Mouse (Mus musculus): ENCODE measurements around the gene Rhcg. TPM values are rescaled to one million over a fixed set of nuclear protein-coding genes. Genes with fewer than 3 reads are reported as not detected.

The Rhcg gene
- polyA plus RNA-seq, 1 experiment: not detected

DNA sequence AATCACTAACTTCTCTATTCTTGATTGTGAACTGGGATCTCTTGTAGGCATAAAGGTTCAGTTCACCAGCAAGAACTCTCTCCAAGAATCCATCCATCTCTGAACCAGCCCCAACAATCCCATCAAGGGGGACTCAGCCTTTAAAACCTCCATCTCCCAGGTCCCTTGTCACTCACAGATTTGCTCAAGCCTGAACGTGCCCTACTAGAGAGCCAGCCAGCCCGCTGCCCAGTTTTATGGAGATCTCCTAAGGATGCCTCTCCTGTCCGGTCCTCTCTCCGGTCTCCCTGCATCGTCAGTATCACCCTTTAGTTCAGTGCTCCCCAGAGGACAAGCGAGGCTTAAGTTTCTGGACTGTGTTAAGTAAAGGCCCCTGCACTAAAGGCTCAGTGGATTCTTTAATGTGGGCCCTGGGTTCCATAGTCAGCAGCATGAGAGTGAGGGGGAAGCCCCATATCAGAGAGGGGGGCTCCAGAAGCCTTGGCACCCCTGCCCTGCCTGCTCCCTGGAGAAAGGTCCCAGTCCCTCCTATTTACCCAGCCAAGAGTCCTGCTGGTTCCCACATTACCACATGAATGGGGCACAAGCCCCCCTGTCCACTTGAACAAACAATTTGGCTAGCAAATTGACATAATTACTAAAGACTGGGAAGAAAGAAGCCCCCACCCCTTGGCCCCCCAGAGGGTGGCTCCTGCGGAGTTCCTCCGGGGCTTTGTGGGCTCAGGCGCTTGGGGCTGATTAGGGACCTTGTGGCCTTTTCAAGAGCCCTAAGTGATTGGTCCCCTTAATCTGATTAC is 27.5 kb downstream of the Rhcg start:
- peak overlapping the region; percentile 84 for H3K27ac ChIP-seq (ENCODE audit: insufficient read depth, low read depth, low read length)
- TF ChIP-seq POLR2A (IDR thresholded peaks at IDR 0.05; ENCODE audit: insufficient read depth, low read depth, low read length) (no peak), CTCF (IDR thresholded peaks at IDR 0.05; ENCODE audit: insufficient read depth, low read depth, low read length) (no peak)
- H3K4me3 ChIP-seq (ENCODE audit: insufficient read depth, low read depth, low read length): no peak overlapping the region
- WGBS: 44% methylated on average over 9 of the region's 9 CpGs
- peaks cover 38% of the 10 kb centered on the region for H3K4me1 ChIP-seq (ENCODE audit: control insufficient read depth, insufficient read depth, low read length)

DNA sequence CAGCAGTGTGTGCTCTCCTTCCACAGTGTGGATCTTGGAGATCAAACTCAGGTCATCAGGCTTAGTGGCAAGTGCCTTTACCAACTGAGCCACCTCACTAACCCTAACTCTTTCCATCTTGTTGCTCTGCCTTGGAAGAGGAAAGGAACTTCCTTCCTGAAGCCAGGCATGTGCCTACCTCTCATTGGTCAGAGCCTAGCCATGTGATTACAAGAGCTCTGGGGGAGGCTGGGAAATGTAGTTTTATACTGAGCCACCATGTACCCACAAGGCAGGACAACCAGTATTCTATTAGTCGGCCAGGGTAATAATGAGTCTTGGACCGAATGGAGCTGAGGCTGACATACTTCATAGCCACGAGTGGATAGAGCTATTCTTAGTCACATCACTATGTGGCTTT is 29.2 kb downstream of the Rhcg start:
- TF ChIP-seq CTCF (IDR thresholded peaks at IDR 0.05; ENCODE audit: insufficient read depth, low read depth, low read length) (no peak), POLR2A (IDR thresholded peaks at IDR 0.05; ENCODE audit: insufficient read depth, low read depth, low read length) (no peak)
- Histone ChIP-seq H3K27ac (ENCODE audit: insufficient read depth, low read depth, low read length) (no peak overlapping the region), H3K4me3 (ENCODE audit: insufficient read depth, low read depth, low read length) (no peak overlapping the region), H3K4me1 (ENCODE audit: control insufficient read depth, insufficient read depth, low read length) (peaks cover 42% of the 10 kb centered on the region)
- 56% methylated on average over 3 of the region's 3 CpGs for WGBS

DNA sequence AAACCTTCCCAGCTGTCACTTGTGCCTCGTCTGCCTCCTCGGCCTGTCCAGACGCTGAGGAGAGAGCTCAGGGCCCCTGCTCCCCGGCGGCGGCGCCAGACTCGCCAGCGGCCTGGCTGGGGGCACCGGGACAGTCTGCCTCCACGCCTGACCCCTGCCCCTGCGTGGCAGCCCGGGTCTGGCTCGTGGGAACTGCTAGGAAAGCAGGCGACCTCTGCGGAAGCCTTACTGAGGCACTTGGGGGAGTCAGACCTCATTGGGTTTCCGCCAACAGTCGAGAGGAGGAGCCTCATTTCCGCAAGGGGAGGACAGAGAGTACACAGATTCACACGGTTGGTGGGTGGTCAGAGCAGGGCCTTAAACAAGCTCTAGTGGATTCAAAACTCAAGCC is 38.6 kb downstream of the Rhcg start:
- TF ChIP-seq CTCF (IDR thresholded peaks at IDR 0.05; ENCODE audit: insufficient read depth, low read depth, low read length) (0 out of 2 replicates have a peak, but pooled peaks have one; percentile 23), POLR2A (IDR thresholded peaks at IDR 0.05; ENCODE audit: insufficient read depth, low read depth, low read length) (no peak)
- Histone ChIP-seq H3K4me1 (ENCODE audit: control insufficient read depth, insufficient read depth, low read length) (peaks cover 45% of the 10 kb centered on the region), H3K27ac (ENCODE audit: insufficient read depth, low read depth, low read length) (peak overlapping the region; percentile 94), H3K4me3 (ENCODE audit: insufficient read depth, low read depth, low read length) (peak overlapping the region; percentile 20)
- WGBS: 2% methylated on average over 20 of the region's 20 CpGs

DNA sequence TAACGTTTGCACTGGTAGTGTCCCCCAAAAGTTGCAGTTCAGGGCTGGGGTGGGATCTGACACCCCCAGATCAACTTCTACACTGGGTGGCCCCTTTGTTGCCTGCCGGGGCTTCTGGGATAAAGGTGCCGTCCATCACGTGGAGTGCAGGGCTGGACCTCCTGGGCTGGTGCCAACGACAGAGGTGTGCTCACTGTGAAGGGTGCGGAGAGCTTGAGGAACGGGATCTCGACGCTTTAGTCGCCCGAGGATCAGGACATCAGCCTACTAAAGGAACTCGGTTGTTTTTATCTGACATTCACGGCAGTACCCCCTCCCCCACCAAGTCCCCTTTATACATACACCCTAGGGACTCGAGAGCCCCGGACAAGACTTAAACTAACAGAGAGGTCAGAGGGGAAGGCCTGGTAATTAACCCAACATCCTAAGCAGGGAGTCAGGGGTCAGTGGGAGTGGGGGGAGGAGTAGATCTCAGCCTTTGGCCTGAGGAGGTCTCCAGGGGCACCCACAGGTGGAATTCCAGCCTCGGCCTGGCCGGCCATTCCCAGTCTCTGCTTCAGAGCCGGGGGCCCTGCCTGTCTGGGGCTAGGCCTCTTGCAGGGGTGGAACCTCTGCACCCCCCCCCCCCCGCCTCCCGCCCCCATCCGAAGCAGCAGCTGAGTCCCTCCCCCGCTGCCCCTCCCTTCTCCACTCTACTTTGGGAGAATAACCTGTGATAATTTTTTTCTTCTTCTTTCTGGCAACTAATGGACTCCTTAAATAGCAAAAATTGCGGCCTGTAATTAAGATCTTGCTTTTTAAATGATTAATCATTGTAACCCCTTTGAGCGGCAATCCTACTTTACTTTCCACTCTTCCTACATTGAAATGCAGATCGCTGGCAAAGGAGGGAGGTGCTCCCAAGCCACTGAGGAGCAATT is 39.3 kb downstream of the Rhcg start:
- H3K4me1 ChIP-seq (ENCODE audit: control insufficient read depth, insufficient read depth, low read length): peaks cover 46% of the 10 kb centered on the region
- peak overlapping the region; percentile 94 for H3K27ac ChIP-seq (ENCODE audit: insufficient read depth, low read depth, low read length)
- H3K4me3 ChIP-seq (ENCODE audit: insufficient read depth, low read depth, low read length): peak overlapping the region; percentile 20; the same call in 1 of the 2 replicates
- TF ChIP-seq CTCF (IDR thresholded peaks at IDR 0.05; ENCODE audit: insufficient read depth, low read depth, low read length): no peak
- TF ChIP-seq POLR2A (IDR thresholded peaks at IDR 0.05; ENCODE audit: insufficient read depth, low read depth, low read length): no peak
- WGBS: 6% methylated on average over 25 of the region's 25 CpGs

DNA sequence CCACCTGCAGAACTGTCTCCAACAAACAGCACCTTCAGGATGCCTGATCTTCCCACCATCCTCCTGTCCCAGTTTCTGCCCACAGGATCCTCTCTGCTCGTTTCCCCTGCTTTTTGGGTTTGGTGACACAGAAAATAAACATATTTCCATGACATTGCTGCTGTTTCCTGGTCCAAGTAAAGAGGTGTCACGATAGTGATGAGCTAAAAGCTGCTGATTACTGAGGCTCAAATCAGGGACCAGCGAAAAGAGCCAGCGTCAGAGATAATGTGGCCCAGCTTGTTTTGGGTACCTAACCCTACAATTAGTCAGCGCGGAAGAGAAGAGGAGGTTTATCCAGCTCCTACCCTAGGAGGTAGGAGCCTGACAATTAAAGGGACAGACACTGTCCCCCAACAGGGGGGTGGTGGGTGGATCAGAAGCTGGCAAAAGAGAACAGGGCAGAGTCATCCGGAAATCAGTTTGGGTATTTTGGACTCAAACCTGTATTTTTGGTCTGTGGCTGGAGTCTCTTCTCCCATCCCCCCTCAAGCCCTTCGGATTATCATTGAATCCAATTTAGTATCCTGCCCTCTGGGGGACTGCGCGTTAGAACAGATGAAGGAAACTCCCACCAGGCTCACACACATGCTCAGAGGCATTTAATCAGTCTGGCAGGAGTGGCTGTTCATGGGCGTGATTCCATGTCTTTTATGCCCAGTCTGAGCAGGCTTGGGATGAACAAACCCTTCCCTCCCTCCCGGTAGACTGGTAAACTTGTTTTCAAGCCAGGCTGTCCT is 40.2 kb downstream of the Rhcg start:
- WGBS: 6% methylated on average over 12 of the region's 12 CpGs
- TF ChIP-seq POLR2A (IDR thresholded peaks at IDR 0.05; ENCODE audit: insufficient read depth, low read depth, low read length) (no peak), CTCF (IDR thresholded peaks at IDR 0.05; ENCODE audit: insufficient read depth, low read depth, low read length) (no peak)
- Histone ChIP-seq H3K4me1 (ENCODE audit: control insufficient read depth, insufficient read depth, low read length) (peaks cover 48% of the 10 kb centered on the region), H3K4me3 (ENCODE audit: insufficient read depth, low read depth, low read length) (no peak overlapping the region), H3K27ac (ENCODE audit: insufficient read depth, low read depth, low read length) (peak overlapping the region; percentile 91)

DNA sequence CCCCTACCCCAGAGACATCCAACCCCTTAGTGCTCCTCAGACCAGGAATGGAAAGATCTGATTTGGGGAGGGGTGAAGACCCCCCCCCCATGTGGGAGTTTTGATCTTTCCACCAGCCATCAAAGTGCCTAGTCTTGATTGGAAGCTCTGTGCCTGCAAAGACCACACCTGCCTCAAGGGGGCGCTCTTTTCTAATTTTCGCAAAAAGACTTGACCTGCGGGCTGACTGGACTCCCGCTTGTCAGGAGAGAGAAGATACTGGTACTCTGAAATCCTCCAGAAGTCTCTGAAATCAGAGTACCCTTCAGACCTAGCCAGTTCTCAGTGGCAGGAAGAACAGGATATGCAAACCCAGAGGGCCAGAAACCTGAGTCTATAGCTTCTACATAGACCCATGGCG is 40.8 kb downstream of the Rhcg start:
- peak; percentile 70 for TF ChIP-seq CTCF (IDR thresholded peaks at IDR 0.05; ENCODE audit: insufficient read depth, low read depth, low read length)
- no peak for TF ChIP-seq POLR2A (IDR thresholded peaks at IDR 0.05; ENCODE audit: insufficient read depth, low read depth, low read length)
- WGBS: 10% methylated on average over 5 of the region's 5 CpGs
- Histone ChIP-seq H3K27ac (ENCODE audit: insufficient read depth, low read depth, low read length) (peak overlapping the region; percentile 91), H3K4me3 (ENCODE audit: insufficient read depth, low read depth, low read length) (no peak overlapping the region), H3K4me1 (ENCODE audit: control insufficient read depth, insufficient read depth, low read length) (peaks cover 51% of the 10 kb centered on the region)

DNA sequence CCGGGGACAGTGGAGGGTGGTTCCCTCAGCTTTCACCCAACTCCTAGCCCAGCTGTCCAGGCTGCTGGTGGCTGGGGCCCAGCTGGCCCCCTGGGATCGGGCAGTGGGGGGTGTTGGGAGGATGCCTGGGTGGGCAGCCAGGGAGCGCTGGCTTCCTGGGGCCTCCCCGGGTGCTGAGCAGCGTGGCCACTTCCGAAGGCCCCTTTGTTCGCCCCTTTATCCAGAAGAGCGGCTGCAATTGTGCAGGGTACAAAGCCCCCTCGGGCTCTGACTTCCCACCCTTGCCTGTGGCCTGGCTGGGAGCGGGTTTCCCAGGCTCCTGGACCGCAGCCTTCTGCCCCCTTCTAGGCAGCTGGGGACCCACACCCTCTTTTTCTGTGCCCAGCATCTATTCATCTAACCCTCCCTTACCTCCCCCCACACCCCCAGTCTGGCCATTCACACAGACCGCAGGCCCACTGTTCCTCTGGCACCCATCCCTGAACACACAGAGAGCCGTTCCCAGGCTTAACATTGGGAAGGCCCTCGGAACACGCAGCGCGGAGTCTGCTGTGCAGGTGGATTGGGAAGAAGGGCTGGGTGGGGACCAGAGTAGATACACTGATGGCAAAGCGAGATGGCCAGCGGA is 45.2 kb downstream of the Rhcg start:
- WGBS: 51% methylated on average over 19 of the region's 19 CpGs
- TF ChIP-seq CTCF (IDR thresholded peaks at IDR 0.05; ENCODE audit: insufficient read depth, low read depth, low read length) (no peak), POLR2A (IDR thresholded peaks at IDR 0.05; ENCODE audit: insufficient read depth, low read depth, low read length) (no peak)
- no peak overlapping the region for H3K27ac ChIP-seq (ENCODE audit: insufficient read depth, low read depth, low read length)

DNA sequence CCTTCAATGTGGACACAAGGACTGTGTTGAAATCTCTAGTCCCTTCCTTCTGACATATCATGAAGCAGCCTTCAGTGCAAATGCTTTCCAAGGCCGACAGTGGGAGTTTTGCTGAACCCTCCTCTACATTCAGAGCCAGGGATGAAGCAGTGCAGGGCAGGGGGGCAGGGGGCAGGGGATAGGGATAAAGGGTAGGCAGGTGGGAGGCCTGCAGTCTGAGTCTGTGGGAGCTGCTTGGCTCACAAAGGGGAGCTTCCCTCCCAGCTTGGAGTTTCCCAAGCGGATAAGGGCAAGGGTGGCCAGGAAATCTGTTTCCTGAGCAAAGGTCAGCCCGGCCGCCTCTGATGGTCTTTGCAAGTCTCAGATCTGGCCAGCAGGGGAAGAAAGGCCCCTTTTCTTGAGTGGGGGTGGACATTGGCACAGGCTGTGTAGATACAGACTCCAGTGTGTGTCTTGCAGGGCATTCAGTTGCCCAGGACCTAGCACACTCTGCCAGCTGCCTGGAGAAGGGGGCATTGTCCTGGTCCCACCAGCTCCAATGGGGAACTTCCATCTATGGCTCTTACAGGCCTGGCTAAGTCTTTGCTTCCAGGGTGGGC is 48.4 kb downstream of the Rhcg start:
- H3K27ac ChIP-seq (ENCODE audit: insufficient read depth, low read depth, low read length): peak overlapping the region; percentile 48; the same call in 1 of the 2 replicates

More for the DNA sequence above, 45.2 kb downstream of the Rhcg start:
- Histone ChIP-seq H3K4me3 (ENCODE audit: insufficient read depth, low read depth, low read length) (no peak overlapping the region), H3K4me1 (ENCODE audit: control insufficient read depth, insufficient read depth, low read length) (peaks cover 39% of the 10 kb centered on the region)

More for the DNA sequence above, 48.4 kb downstream of the Rhcg start:
- Histone ChIP-seq H3K4me1 (ENCODE audit: control insufficient read depth, insufficient read depth, low read length) (peaks cover 23% of the 10 kb centered on the region), H3K4me3 (ENCODE audit: insufficient read depth, low read depth, low read length) (no peak overlapping the region)
- TF ChIP-seq POLR2A (IDR thresholded peaks at IDR 0.05; ENCODE audit: insufficient read depth, low read depth, low read length) (no peak), CTCF (IDR thresholded peaks at IDR 0.05; ENCODE audit: insufficient read depth, low read depth, low read length) (no peak)
- WGBS: 69% methylated on average over 4 of the region's 4 CpGs
